ENCODE assay signal across 10 mouse cellular contexts in genomic region chr6:120301137-120301536, GRCm38 (mm10). TPM values are rescaled to one million over a fixed set of nuclear protein-coding genes. Genes with fewer than 3 reads are reported as not detected.
DNase-seq lines count a peak whose midpoint lies in the region; ATAC-seq lines count a peak whose summit lies in the region.
"Had no signal": no experiment of that assay in that cellular context is flagged by ENCODE, and none has a peak within 500 bp of the region (broad histone marks: within the 10 kb centered on the region; RNA-seq: fewer than 3 reads in every experiment).

No protein-coding gene starts in this region.

- no peak for ATAC-seq in CD4-positive, CD25-positive, alpha-beta regulatory T cell, adult 4 months
- peak; percentile 57; the same call in 1 of the 2 replicates for ATAC-seq in megakaryocyte-erythroid progenitor cell, adult 5-6 weeks (replicated peaks; ENCODE audit: low FRiP score, low TSS enrichment, poor library complexity, severe bottlenecking)

- peak; percentile 60 for DNase-seq in CD4-positive, CD25-positive, alpha-beta regulatory T cell, adult 2 months (ENCODE audit: low read depth, low spot score)
- DNase-seq in urinary bladder, postnatal 25 days (ENCODE audit: low spot score): peak; percentile 22
- no peak for DNase-seq in urinary bladder, postnatal 10 days (ENCODE audit: low spot score)
- peak; percentile 12 for DNase-seq in gastrocnemius, postnatal 25 days
- peak; percentile 37 to 68 for DNase-seq in layer of hippocampus, adult 18-20 months (ENCODE audit: low spot score in 2 of 2)
- peak; percentile 34 for DNase-seq in telencephalon, adult 2 months (ENCODE audit: low read depth, low spot score)

RNA-seq across cellular contexts. Expression of gene B4galnt3, which starts 6.8 kb away (rescaled TPM):
- not detected for polyA plus RNA-seq in CD4-positive, CD25-positive, alpha-beta regulatory T cell, adult 4 months (2017; shearing (Covaris generic))
- 1 to 10 TPM; 1.4 to 1.5 TPM for total RNA-seq in gastrocnemius, postnatal 25 days (2021)
- total RNA-seq in layer of hippocampus, adult 18-20 months (2021): under 1 TPM; 0.51 to 0.62 TPM
- total RNA-seq in megakaryocyte-erythroid progenitor cell, adult 5-6 weeks (2014; fragmentation: Nextera tagmentation): 0.15 TPM in 1 of 2 replicates, not detected in the other
- 0.57 TPM in 1 of 2 replicates, not detected in the other for total RNA-seq in megakaryocyte-erythroid progenitor cell, adult 5-6 weeks (2017)
- total RNA-seq: neutrophil, adult 5-6 weeks had no signal

RNA-seq across cellular contexts. Expression of gene D330020A13Rik, which starts 7.0 kb away (rescaled TPM):
- not detected for polyA plus RNA-seq in CD4-positive, CD25-positive, alpha-beta regulatory T cell, adult 4 months (2017; shearing (Covaris generic))
- total RNA-seq in gastrocnemius, postnatal 25 days (2021): under 1 TPM in 1 of 2 experiments, not detected in 1; 0.24 TPM
- not detected for total RNA-seq in layer of hippocampus, adult 18-20 months (2021)
- not detected in 2 replicates for total RNA-seq in megakaryocyte-erythroid progenitor cell, adult 5-6 weeks (2014; fragmentation: Nextera tagmentation)
- not detected in 2 replicates for total RNA-seq in megakaryocyte-erythroid progenitor cell, adult 5-6 weeks (2017)
- total RNA-seq: neutrophil, adult 5-6 weeks had no signal
- polyA plus RNA-seq: heart, embryonic 13.5 days had no signal
